Comparison of ENCODE assay signal across 8 mouse cellular contexts in the genomic region with DNA sequence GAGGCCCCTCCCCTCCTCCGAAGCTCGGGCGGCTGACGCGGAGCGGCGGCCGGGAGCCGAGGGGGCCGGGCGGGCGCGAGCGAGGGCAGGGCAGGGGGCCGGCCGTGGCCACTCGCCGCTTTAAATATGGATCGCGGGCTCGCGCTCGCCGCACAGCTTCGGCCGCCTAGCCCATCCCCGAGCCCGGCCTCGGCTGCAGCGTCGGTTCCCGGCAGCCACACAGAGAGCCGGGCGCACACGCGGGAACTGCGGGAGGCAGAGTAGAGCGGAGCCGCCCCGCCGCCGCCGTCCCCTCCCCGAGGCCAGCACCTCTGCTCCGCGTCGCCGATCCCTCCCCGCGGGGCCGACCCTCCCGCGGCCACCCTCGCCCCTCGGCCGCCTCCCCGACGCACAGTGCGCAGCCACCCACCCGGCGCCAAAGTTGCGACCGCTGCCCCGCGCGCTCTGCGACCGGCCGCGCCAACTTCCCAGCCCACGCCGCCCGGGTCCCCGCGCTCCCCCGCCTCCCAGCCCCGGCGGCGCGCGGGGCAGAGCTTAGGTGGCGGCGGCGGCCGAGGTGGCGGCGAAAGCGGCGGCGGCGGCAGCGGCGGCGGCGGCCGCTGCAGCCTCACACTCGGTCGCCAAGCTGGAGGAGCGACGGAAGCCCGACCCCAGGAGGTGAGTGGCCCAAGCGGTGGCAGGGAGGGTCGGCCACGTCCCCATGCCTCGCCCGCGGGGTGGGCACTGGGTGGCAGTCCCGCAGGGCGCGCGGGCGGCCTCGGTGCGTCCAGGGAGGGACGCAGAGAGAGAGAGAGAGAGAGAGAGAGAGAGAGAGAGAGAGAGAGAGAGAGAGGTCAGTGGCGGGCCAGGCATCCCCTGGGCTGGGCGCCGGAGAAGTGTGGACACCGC. TPM values are rescaled to one million over a fixed set of nuclear protein-coding genes. Genes with fewer than 3 reads are reported as not detected.
A peak's percentile ranks its signal among the peaks of the same experiment; 100 is the strongest.
DNase-seq lines count a peak whose midpoint lies in the region; ATAC-seq and TF ChIP-seq lines count a peak whose summit lies in the region.

A gene (plus strand): TSS at position 151 of the 888 bp plus-strand sequence.

- TF ChIP-seq EP300 in liver, postnatal 0 days (IDR thresholded peaks at IDR 0.05; ENCODE audit: low read depth), result no peak

- H3K9ac ChIP-seq in embryonic facial prominence, embryonic 12.5 days, result peak within 1 kb of the TSS; percentile 83
- H3K9ac ChIP-seq in heart, embryonic 12.5 days, result peak within 1 kb of the TSS; percentile 84
- peak within 1 kb of the TSS; percentile 73 for H3K9ac ChIP-seq in kidney, postnatal 0 days (ENCODE audit: low read depth, low read length)
- peak within 1 kb of the TSS; percentile 68 for H3K9ac ChIP-seq in liver, postnatal 0 days (replicated peaks)

- H3K9me3 ChIP-seq in embryonic facial prominence, embryonic 12.5 days, result no peaks in the 10 kb centered on the region
- H3K9me3 ChIP-seq in heart, embryonic 12.5 days (replicated peaks), result no peaks in the 10 kb centered on the region
- no peaks in the 10 kb centered on the region for H3K9me3 ChIP-seq in kidney, postnatal 0 days (replicated peaks; ENCODE audit: low read length)
- H3K9me3 ChIP-seq in liver, postnatal 0 days (ENCODE audit: low read length), result no peaks in the 10 kb centered on the region

- TF ChIP-seq POLR2A in thymus, adult 2 months (IDR thresholded peaks at IDR 0.05; ENCODE audit: control insufficient read depth, extremely low read depth, insufficient read depth, low read length, poor library complexity), result no peak
- TF ChIP-seq POLR2A in olfactory bulb, adult 2 months (IDR thresholded peaks at IDR 0.05; ENCODE audit: insufficient read depth, low read depth, low read length), result peak; percentile 46; the same call in 1 of the 2 replicates

- peak; percentile 89 for ATAC-seq in embryonic facial prominence, embryonic 12.5 days (ENCODE audit: insufficient number of reproducible peaks, insufficient read depth, low FRiP score, low TSS enrichment)
- ATAC-seq in heart, embryonic 12.5 days (ENCODE audit: insufficient number of reproducible peaks, low FRiP score), result peak; percentile 89
- ATAC-seq in kidney, postnatal 0 days (replicated peaks; ENCODE audit: low FRiP score, low read depth), result peak; percentile 83
- ATAC-seq in liver, postnatal 0 days, result peak; percentile 94

- no peaks in the 10 kb centered on the region for H3K36me3 ChIP-seq in thymus, adult 2 months (ENCODE audit: control insufficient read depth, insufficient read depth, low read length)
- no peaks in the 10 kb centered on the region for H3K36me3 ChIP-seq in embryonic facial prominence, embryonic 12.5 days
- H3K36me3 ChIP-seq in heart, embryonic 12.5 days, result no peaks in the 10 kb centered on the region
- H3K36me3 ChIP-seq in kidney, postnatal 0 days (ENCODE audit: insufficient read depth, low read length), result no peaks in the 10 kb centered on the region
- H3K36me3 ChIP-seq in liver, postnatal 0 days (replicated peaks; ENCODE audit: insufficient read depth, low read length), result no peaks in the 10 kb centered on the region

- no peak for TF ChIP-seq CTCF in thymus, adult 2 months (IDR thresholded peaks at IDR 0.05; ENCODE audit: borderline replicate concordance, control insufficient read depth, extremely low read depth, insufficient read depth, low read length, poor library complexity)
- TF ChIP-seq CTCF in kidney, postnatal 0 days (IDR thresholded peaks at IDR 0.05; ENCODE audit: low read depth), result no peak
- TF ChIP-seq CTCF in liver, postnatal 0 days (IDR thresholded peaks at IDR 0.05; ENCODE audit: low read depth), result no peak
- no peak for TF ChIP-seq CTCF in olfactory bulb, adult 2 months (IDR thresholded peaks at IDR 0.05; ENCODE audit: insufficient read depth, low read depth, low read length)

- 2% methylated on average over 114 of the region's 119 CpGs for WGBS in thymus, adult 2 months
- 1% methylated on average over 85 of the region's 119 CpGs for WGBS in embryonic facial prominence, embryonic 12.5 days
- under 1% methylated on average over 87 of the region's 119 CpGs for WGBS in heart, embryonic 12.5 days
- WGBS in kidney, postnatal 0 days, result under 1% methylated on average over 83 of the region's 119 CpGs
- under 1% methylated on average over 69 of the region's 119 CpGs for WGBS in liver, postnatal 0 days (ENCODE audit: insufficient replicate concordance)
- under 1% methylated on average over 116 of the region's 119 CpGs for WGBS in olfactory bulb, adult 2 months

- no peak for DNase-seq in thymus, adult 2 months
- DNase-seq in thymus, postnatal 10 days (ENCODE audit: low spot score in 2 of 2), result no peak
- DNase-seq in kidney, postnatal 0 days (ENCODE audit: low spot score), result peak; percentile 62
- peak; percentile 76 for DNase-seq in liver, postnatal 0 days
- no peak for DNase-seq in thymus, adult 18-20 months

- peak within 1 kb of the TSS; percentile 31 for H3K4me3 ChIP-seq in thymus, adult 2 months (ENCODE audit: control insufficient read depth, insufficient read depth, low read length)
- H3K4me3 ChIP-seq in embryonic facial prominence, embryonic 12.5 days, result peak within 1 kb of the TSS; percentile 78
- H3K4me3 ChIP-seq in heart, embryonic 12.5 days, result peak within 1 kb of the TSS; percentile 82
- peak within 1 kb of the TSS; percentile 84 for H3K4me3 ChIP-seq in kidney, postnatal 0 days (replicated peaks; ENCODE audit: low read depth, low read length)
- H3K4me3 ChIP-seq in liver, postnatal 0 days (ENCODE audit: low read depth, low read length), result peak within 1 kb of the TSS; percentile 68
- H3K4me3 ChIP-seq in olfactory bulb, adult 2 months (ENCODE audit: insufficient read depth, low read depth, low read length), result peak within 1 kb of the TSS; percentile 94

- H3K4me2 ChIP-seq in embryonic facial prominence, embryonic 12.5 days (replicated peaks), result peak within 1 kb of the TSS; percentile 94
- peak within 1 kb of the TSS; percentile 86 for H3K4me2 ChIP-seq in heart, embryonic 12.5 days
- peak within 1 kb of the TSS; percentile 91 for H3K4me2 ChIP-seq in kidney, postnatal 0 days (ENCODE audit: low read length)
- H3K4me2 ChIP-seq in liver, postnatal 0 days (ENCODE audit: low read depth, low read length), result peak within 1 kb of the TSS; percentile 79

- H3K27ac ChIP-seq in thymus, adult 2 months (ENCODE audit: control insufficient read depth, insufficient read depth, low read length), result no peak within 1 kb of the TSS
- H3K27ac ChIP-seq in embryonic facial prominence, embryonic 12.5 days, result no peak within 1 kb of the TSS
- peak within 1 kb of the TSS; percentile 46; the same call in 1 of the 2 replicates for H3K27ac ChIP-seq in heart, embryonic 12.5 days (ENCODE audit: poor library complexity, severe bottlenecking)
- H3K27ac ChIP-seq in kidney, postnatal 0 days, result peak within 1 kb of the TSS; percentile 68; the same call in 1 of the 2 replicates
- peak within 1 kb of the TSS; percentile 62 for H3K27ac ChIP-seq in liver, postnatal 0 days (ENCODE audit: low read depth)
- peak within 1 kb of the TSS; percentile 85 for H3K27ac ChIP-seq in olfactory bulb, adult 2 months (ENCODE audit: insufficient read depth, low read depth, low read length)

- H3K27me3 ChIP-seq in thymus, adult 2 months (ENCODE audit: control insufficient read depth, insufficient read depth, low read length), result peaks cover 4% of the 10 kb centered on the region; the same call in 1 of the 2 replicates
- H3K27me3 ChIP-seq in embryonic facial prominence, embryonic 12.5 days, result peaks cover 16% of the 10 kb centered on the region
- H3K27me3 ChIP-seq in heart, embryonic 12.5 days (replicated peaks), result no peaks in the 10 kb centered on the region
- H3K27me3 ChIP-seq in kidney, postnatal 0 days (ENCODE audit: insufficient read depth, low read length), result no peaks in the 10 kb centered on the region
- H3K27me3 ChIP-seq in liver, postnatal 0 days (ENCODE audit: insufficient read depth, low read length), result peaks cover 19% of the 10 kb centered on the region

- H3K4me1 ChIP-seq in thymus, adult 2 months (replicated peaks; ENCODE audit: control insufficient read depth, insufficient read depth, low read length), result peaks cover 8% of the 10 kb centered on the region; the same call in 1 of the 2 replicates
- H3K4me1 ChIP-seq in embryonic facial prominence, embryonic 12.5 days, result peaks cover 12% of the 10 kb centered on the region; the same call in 1 of the 2 replicates
- H3K4me1 ChIP-seq in heart, embryonic 12.5 days (replicated peaks), result peaks cover 16% of the 10 kb centered on the region; the same call in 1 of the 2 replicates
- no peaks in the 10 kb centered on the region for H3K4me1 ChIP-seq in kidney, postnatal 0 days (replicated peaks; ENCODE audit: insufficient read depth, low read length)
- 0 out of 2 replicates have a peak, but pooled peaks cover 2% of the 10 kb centered on the region for H3K4me1 ChIP-seq in liver, postnatal 0 days (ENCODE audit: insufficient read depth)
- H3K4me1 ChIP-seq in olfactory bulb, adult 2 months (ENCODE audit: control insufficient read depth, insufficient read depth, low read length), result 0 out of 2 replicates have a peak, but pooled peaks cover 4% of the 10 kb centered on the region

RNA-seq across cellular contexts. Expression of the gene that starts here (rescaled TPM):
- polyA plus RNA-seq in thymus, adult 2 months (2012; rRNA removed), result 2.0 and 3.2 TPM in 2 replicates
- polyA plus RNA-seq in embryonic facial prominence, embryonic 12.5 days (2016; fragmentation: Nextera tagmentation; extraction: Ambion mirVana), result 2.8 and 4.6 TPM in 2 replicates
- polyA plus RNA-seq in heart, embryonic 12.5 days (2016; fragmentation: Nextera tagmentation; extraction: Ambion mirVana), result 5.6 TPM in 2 replicates
- polyA plus RNA-seq in kidney, postnatal 0 days (2015; fragmentation: Nextera tagmentation; extraction: Ambion mirVana), result 26.1 and 27.7 TPM in 2 replicates
- 3.3 and 4.1 TPM in 2 replicates for polyA plus RNA-seq in liver, postnatal 0 days (2015; fragmentation: Nextera tagmentation; extraction: Ambion mirVana)
- 154 and 905 TPM in 2 replicates for polyA plus RNA-seq in olfactory bulb, adult 2 months (2012; ENCODE audit: insufficient read depth, insufficient read length, low replicate concordance, missing spikeins)

Comparison
In these comparisons a context has a peak if more than half of its experiments do, and no peak if none do; other contexts are left out.
1. DNase-seq: peak in kidney, postnatal 0 days (single experiment) and liver, postnatal 0 days (single experiment); none in thymus, adult 2 months (single experiment), thymus, postnatal 10 days (0 of 2) and thymus, adult 18-20 months (0 of 2).
2. H3K27ac ChIP-seq: peak in heart, embryonic 12.5 days (single experiment), kidney, postnatal 0 days (single experiment), liver, postnatal 0 days (single experiment) and olfactory bulb, adult 2 months (single experiment); none in thymus, adult 2 months (single experiment) and embryonic facial prominence, embryonic 12.5 days (single experiment).
3. H3K4me3 ChIP-seq: peak in every context shown above with its lines; median percentile 94 in olfactory bulb, adult 2 months; 84 in kidney, postnatal 0 days; 82 in heart, embryonic 12.5 days; 78 in embryonic facial prominence, embryonic 12.5 days; 68 in liver, postnatal 0 days; 31 in thymus, adult 2 months.
4. Peak in every context shown above with its lines, with median percentiles within 50 percentile points of each other: ATAC-seq, H3K4me2 ChIP-seq and H3K9ac ChIP-seq.